Mouse (Mus musculus) spleen, postnatal 4 days (tissue): Measurements from ENCODE around the gene Pon3.

ENCODE experiments used
- DNase-seq, 2 experiments: peaks; one replicate each; pipeline ENCODE4 v3.0.0; 2022; ENCODE audit warnings: low spot score in 2 of 2

The Pon3 gene

DNA sequence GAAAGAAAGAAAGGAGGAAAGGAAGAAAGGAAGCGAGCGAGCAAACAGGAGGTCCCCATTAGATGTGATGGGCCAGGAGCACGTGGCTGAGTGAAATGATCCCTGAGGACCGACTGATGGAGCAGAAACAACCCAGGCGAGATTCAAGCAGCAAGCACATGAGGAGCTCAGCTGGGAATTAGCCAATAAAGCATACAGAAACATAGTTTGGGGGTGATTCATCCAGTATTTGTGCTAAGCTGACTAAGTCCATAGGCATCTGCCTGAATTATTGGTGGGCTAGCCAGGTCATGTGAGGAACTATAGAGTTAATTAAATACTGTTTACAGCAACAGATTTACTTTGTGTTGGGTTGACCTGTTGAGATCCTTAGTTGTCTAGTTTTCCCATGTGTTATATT, 75.4 kb downstream of the Pon3 start:
- no peak for DNase-seq

DNA sequence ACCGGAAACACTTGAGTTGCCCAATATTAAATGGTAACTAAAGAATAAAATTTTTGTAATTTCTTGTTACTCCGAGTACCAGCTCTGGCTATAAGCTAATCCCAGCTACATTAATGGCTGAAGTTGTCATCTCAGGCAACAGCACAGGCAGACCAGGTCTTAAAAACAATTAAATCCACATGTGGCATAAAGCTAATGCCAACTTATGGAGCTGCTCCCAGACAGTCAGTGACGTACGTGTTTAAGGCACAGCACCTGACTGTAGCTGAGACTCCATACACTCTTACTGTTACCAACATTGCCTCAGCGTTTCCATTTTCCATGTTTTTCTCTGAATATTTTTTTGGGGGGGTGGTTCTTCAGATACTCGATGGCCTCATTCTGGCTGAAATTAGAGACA, 76.9 kb downstream of the Pon3 start:
- DNase-seq, result no peak

DNA sequence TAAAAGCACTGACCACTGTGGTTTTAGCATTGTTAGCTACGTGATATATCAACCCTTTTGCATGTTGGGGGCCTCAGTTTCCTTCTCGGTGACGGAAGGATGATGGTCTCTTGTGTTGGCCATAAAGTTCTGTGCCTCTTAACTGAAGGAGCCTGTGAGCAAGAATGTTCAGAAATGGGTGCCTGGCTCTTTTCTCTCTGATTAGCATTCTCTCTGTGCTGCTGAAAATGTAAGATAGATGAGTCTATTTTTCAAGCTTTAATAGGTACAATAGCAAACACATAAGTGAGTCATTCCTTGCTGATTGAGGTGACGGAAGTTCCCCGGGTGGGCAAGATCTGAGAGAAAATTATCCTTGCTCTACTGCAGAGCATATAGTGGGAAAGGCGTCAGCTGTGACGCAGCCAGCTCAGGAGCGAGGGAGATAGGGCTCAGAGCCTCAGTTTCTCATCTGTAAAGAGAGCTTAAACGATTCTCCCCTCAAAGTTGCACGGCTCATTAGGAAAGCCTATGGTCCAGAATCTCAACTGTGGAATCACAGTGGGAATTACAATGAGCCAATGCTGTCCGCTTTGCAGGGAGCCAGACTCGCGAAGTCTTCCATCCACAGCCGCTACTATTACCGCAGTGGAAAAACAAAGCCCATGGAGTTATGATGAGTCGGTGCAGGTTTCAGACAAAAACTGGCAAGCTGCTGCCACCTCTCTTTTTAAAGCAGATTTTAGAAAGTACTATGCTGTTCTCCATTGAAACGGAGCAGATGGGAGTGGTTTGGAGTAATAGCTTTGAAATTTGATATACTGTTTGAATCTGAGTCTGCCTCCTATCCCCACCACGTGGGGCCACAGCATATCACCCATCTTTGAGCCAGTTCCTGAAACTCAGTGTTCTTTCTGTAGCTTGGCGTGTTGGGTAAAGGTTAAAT, 77.9 kb downstream of the Pon3 start:
- no peak for DNase-seq

DNA sequence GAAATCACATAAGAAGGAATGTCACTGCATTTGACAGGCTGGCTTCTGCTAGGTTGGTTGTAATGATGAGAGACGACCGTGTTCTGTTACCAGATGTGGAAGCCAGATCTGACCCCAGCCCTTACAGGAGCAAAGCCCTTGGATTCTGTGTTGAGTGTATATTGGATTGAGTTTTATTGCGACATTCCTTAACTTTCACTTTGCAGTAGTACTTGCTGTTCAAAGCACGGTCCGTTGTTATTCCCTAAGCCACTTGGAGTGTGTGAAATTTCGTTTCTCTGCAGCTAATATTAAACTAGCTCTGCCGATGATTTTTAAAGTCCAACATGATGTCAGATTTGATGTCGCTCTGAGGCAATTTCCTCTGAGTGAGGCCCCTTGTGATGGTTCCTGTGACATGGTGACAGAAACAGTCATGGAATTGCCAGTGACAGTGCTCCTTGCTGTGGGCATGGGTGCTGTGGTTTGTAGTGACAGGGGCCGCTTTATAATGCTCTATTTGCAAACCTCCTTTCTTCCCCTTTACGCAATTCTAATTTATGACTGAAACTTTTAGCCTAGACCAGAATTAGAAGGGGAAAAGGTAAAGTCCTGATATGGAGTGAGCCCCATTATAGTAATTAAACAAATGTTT, 81.8 kb downstream of the Pon3 start:
- DNase-seq, result no peak

DNA sequence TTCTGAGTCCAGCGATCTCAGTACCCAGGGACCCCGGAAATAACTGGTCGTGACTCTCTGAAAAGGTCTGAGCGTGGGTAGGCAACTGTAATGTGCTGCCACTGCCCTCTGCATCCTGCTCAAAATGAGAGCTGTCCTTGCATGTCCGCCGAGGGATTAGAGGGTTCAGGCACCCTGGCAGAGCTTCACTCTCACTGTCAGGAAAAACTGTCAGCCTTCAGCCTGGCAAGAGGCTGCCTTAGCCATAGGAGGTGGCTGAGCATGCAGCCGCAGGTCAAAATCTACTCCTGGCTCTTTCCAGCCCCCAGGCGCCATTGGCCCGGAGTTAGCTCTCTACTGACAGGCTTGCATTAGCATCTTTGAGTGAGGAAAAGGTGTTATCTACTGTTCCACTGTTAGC, 83.5 kb downstream of the Pon3 start:
- DNase-seq, result no peak

DNA sequence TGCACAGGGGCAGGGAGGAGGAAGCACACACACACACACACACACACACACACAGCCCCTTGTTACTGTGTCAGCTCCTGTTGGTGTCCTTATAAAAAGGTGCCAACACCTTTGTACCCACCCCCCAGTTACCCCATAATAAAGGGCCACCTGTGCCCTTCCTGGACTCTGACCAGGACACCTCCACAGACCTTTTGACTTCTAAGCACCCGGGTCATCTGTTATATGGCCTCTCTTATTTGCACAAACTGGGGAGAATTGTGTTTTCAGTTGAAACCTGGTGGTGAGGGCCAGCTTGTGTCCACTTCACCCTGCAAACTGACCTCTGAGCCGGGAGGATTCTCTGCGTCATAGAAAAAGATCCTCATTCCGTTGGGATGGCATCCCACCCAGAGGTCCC, 84.7 kb downstream of the Pon3 start:
- DNase-seq, result no peak
